Mouse (Mus musculus): ENCODE results near the gene Bysl. TPM values are rescaled to one million over a fixed set of nuclear protein-coding genes. Genes with fewer than 3 reads are reported as not detected.
"Not testable (repeated sequence)": the region's sequence is repeated elsewhere in the genome, so short reads cannot be mapped to it uniquely, and the experiment has no call there.

Gene Bysl
- polyA plus RNA-seq, 1 experiment from 2014 or later: 19.4 TPM

DNA sequence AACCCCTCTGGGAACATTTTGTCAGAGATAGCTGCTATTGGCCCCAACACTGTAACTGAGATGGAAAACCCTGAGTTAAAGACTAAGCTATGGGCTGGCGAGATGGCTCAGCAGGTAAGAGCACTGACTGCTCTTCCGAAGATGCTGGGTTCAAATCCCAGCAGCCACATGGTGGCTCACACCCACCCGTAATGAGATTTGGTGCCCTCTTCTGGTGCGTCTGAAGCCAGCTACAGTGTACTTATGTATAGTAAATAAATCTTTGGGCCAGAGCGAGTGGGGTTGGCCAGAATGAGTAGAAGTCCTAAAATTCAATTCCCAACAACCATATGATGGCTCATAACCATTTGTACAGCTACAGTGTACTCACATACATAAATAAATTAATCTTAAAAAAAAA is 5.1 kb downstream of the Bysl start:
- Histone ChIP-seq H3K9me3 (ENCODE audit: control insufficient read depth, low read length) (no peaks in the 10 kb centered on the region), H3K9ac (ENCODE audit: low read length) (no peak overlapping the region), H3K4me2 (ENCODE audit: low read depth, low read length) (no peak overlapping the region), H3K4me3 (ENCODE audit: low read length) (no peak overlapping the region), H3K36me3 (ENCODE audit: control insufficient read depth, insufficient read depth, low read length) (peaks cover 25% of the 10 kb centered on the region), H3K4me1 (replicated peaks; ENCODE audit: control insufficient read depth, insufficient read depth, low read length) (peaks cover 7% of the 10 kb centered on the region; the same call in 1 of the 2 replicates), H3K27ac (ENCODE audit: low read length) (no peak overlapping the region), H3K27me3 (ENCODE audit: control insufficient read depth, insufficient read depth, low read depth, low read length) (no peaks in the 10 kb centered on the region)
- no peak for ATAC-seq (ENCODE audit: low read depth)
- WGBS: 66% methylated on average over 5 of the region's 5 CpGs

DNA sequence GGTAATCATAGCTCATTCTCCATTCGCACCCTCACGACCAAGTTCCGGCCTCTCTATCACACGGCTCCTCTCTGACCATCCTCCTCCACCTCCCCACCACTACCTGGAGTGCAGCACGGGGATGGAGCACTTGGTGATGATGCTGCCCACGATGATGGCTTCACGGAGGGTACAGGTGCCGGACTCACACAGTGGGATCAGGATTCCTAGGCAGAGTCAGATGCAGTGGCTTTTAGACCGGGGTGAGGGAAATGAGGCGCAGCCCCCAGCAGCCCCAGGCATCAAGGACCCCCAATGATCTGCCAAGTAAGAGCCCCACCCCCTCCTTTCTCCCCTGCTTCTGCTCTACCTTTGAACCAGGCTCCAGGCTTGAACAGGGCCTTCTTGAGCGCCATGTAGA is 9.0 kb downstream of the Bysl start:
- ATAC-seq (ENCODE audit: low read depth): no peak

DNA sequence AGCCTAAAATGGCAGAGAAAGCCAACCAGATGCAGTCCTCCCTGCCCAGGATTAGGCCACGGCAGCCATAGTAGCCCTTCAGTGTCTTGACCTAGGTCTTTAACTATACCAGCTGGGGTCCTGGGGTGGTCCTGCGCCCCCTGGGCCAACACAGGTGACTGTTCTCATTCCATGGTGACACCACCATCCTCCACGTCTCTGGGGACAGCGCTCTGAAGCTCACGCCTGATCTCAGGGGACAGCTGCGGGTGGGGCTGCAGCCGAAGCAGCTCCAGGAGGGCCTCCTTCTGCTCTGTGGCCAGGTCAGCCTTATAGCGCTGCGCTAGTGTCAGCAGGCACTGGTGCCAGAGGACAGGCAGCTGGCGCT is 9.9 kb downstream of the Bysl start:
- H3K4me2 ChIP-seq (ENCODE audit: low read depth, low read length): no peak overlapping the region
- no peaks in the 10 kb centered on the region for H3K9me3 ChIP-seq (ENCODE audit: control insufficient read depth, low read length)
- no peak overlapping the region for H3K9ac ChIP-seq (ENCODE audit: low read length)
- H3K36me3 ChIP-seq (ENCODE audit: control insufficient read depth, insufficient read depth, low read length): peaks cover 42% of the 10 kb centered on the region
- WGBS: 80% methylated on average over 10 of the region's 10 CpGs
- H3K27me3 ChIP-seq (ENCODE audit: control insufficient read depth, insufficient read depth, low read depth, low read length): no peaks in the 10 kb centered on the region
- H3K4me3 ChIP-seq (ENCODE audit: low read length): no peak overlapping the region
- no peak overlapping the region for H3K27ac ChIP-seq (ENCODE audit: low read length)
- peaks cover 24% of the 10 kb centered on the region for H3K4me1 ChIP-seq (replicated peaks; ENCODE audit: control insufficient read depth, insufficient read depth, low read length)
- no peak for ATAC-seq (ENCODE audit: low read depth)

More for the DNA sequence above, 9.0 kb downstream of the Bysl start:
- peaks cover 15% of the 10 kb centered on the region for H3K4me1 ChIP-seq (replicated peaks; ENCODE audit: control insufficient read depth, insufficient read depth, low read length)
- no peak overlapping the region for H3K4me2 ChIP-seq (ENCODE audit: low read depth, low read length)
- no peak overlapping the region for H3K4me3 ChIP-seq (ENCODE audit: low read length)
- no peak overlapping the region for H3K27ac ChIP-seq (ENCODE audit: low read length)
- WGBS: 88% methylated on average over 11 of the region's 11 CpGs
- no peak overlapping the region for H3K9ac ChIP-seq (ENCODE audit: low read length)
- H3K27me3 ChIP-seq (ENCODE audit: control insufficient read depth, insufficient read depth, low read depth, low read length): no peaks in the 10 kb centered on the region
- no peaks in the 10 kb centered on the region for H3K9me3 ChIP-seq (ENCODE audit: control insufficient read depth, low read length)
- H3K36me3 ChIP-seq (ENCODE audit: control insufficient read depth, insufficient read depth, low read length): peaks cover 44% of the 10 kb centered on the region

DNA sequence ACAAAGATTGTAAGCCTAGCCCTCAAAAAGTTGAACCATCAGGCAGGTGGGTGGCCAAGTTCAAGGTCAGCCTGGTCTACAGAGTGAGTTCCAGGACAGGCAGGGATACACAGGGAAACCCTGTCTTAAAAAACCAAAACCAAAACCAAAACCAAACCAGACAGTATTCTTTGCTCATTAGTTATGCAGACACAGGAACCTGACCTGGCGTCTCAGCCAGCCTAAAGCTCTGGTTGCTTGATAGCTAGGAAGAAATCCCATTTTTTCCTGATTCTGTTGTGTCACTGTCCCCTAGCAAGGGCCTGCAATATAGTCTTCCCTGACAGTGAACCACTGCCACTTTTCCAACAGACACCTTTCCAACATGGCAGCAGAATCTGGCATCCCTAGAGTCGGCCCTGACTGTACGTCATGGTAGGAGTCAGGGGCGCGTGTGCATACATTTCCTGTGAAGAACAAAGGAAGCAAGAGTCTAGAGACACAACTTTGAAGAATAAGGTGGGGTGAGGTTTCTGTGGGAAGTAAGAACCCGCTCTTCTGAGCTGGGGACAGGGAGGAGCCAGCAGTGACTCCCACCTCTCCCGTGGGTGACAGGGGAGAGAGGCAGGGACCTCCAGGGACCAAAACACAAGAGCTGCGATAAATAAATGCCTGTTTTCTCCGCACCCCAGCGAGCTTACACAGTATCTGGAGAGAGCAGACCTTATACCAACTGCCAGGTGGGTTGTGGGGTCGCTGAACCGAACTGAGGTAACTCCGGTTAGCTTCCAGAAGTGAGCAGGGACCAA is 10.5 kb downstream of the Bysl start:
- peak overlapping the region; percentile 76 for H3K27ac ChIP-seq (ENCODE audit: low read length)
- peaks cover 42% of the 10 kb centered on the region for H3K36me3 ChIP-seq (ENCODE audit: control insufficient read depth, insufficient read depth, low read length)
- no peak overlapping the region for H3K4me3 ChIP-seq (ENCODE audit: low read length)
- H3K27me3 ChIP-seq (ENCODE audit: control insufficient read depth, insufficient read depth, low read depth, low read length): no peaks in the 10 kb centered on the region
- ATAC-seq (ENCODE audit: low read depth): no peak
- no peaks in the 10 kb centered on the region for H3K9me3 ChIP-seq (ENCODE audit: control insufficient read depth, low read length)
- H3K9ac ChIP-seq (ENCODE audit: low read length): no peak overlapping the region
- WGBS: 83% methylated on average over 13 of the region's 13 CpGs
- H3K4me2 ChIP-seq (ENCODE audit: low read depth, low read length): no peak overlapping the region
- H3K4me1 ChIP-seq (replicated peaks; ENCODE audit: control insufficient read depth, insufficient read depth, low read length): peaks cover 30% of the 10 kb centered on the region

DNA sequence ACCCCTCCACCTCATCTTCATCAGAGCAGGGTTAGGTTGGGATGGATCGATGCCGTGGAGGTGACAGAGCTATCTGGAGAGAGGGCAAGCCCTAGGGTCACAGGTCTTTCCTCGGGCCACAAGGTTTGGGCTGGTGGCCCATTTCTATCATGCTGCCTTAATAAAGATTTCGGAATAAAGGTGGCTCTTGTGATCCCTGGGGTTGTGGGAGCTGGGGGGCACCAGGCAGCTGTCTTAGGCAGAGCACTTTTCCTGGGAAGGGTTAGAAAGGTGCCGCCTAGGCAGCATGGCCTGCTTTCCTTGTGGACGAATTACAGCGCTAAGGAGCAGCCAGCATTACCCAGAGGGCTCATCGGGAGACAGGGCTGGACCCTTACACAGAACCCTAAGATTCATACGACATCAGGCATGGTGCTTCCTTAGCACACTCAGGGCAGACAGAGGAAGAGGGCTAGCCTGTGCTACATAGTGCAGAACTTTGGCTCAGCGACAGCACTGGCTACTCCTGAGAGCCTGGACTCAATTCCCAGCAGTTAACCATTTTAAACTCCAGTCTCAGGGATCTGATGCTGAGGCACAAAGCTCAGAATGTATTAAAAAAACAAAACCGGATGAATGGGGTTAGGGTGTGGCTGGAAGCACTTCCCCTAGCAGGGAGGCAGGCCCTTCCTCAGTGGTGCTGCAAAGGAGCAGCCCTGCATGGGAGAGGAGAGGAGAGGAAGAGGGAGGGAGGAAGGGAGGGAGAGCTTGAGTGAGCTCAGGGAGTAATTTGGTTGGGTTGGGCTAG is 11.6 kb downstream of the Bysl start:
- H3K4me3 ChIP-seq (ENCODE audit: low read length): no peak overlapping the region
- no peak overlapping the region for H3K4me2 ChIP-seq (ENCODE audit: low read depth, low read length)
- peaks cover 38% of the 10 kb centered on the region for H3K4me1 ChIP-seq (replicated peaks; ENCODE audit: control insufficient read depth, insufficient read depth, low read length)
- H3K27me3 ChIP-seq (ENCODE audit: control insufficient read depth, insufficient read depth, low read depth, low read length): no peaks in the 10 kb centered on the region
- peaks cover 34% of the 10 kb centered on the region for H3K36me3 ChIP-seq (ENCODE audit: control insufficient read depth, insufficient read depth, low read length)
- no peak overlapping the region for H3K9ac ChIP-seq (ENCODE audit: low read length)
- no peak for ATAC-seq (ENCODE audit: low read depth)
- WGBS: 60% methylated on average over 11 of the region's 11 CpGs
- no peaks in the 10 kb centered on the region for H3K9me3 ChIP-seq (ENCODE audit: control insufficient read depth, low read length)
- peak overlapping the region; percentile 76 for H3K27ac ChIP-seq (ENCODE audit: low read length)

DNA sequence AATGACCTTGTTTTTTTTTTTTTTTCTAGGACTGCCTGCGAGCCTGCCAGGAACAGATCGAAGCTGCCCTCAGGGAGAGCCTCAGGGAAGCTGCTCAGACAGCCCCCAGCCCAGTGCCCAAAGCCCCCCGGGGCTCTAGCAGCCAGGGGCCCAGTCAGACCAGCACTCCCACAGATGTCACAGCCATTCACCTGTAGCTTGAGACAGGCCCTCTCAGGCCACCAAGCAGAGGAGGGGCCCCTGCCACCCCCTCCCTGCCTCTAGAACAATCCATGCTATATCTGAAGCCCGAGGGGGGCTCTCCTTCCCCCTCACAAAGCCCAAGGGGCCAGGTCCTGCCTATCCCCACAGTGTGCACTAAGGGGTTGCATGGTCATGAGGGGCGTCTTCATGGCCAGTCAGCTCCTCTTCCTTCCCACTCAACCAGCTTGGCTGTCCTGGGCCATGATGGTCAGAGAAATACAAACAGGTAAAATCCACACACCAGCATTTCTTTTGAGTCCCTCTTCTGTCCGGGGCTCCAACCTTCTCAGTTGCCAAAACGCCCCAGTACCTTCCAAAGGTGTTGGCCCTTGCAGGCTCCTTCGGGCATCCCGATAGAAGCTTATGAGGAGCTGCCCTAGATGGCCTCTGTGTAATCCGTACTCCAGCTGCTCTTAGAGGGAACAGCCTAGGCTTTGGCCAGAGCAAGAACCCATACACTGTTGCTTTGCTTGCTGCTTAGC is 12.6 kb downstream of the Bysl start:
- H3K4me2 ChIP-seq (ENCODE audit: low read depth, low read length); H3K4me3 ChIP-seq (ENCODE audit: low read length); H3K27me3 ChIP-seq (ENCODE audit: control insufficient read depth, insufficient read depth, low read depth, low read length); H3K9me3 ChIP-seq (ENCODE audit: control insufficient read depth, low read length); H3K9ac ChIP-seq (ENCODE audit: low read length); ATAC-seq (ENCODE audit: low read depth): not testable (repeated sequence)
- Histone ChIP-seq H3K27ac (ENCODE audit: low read length) (peak overlapping the region; percentile 44), H3K36me3 (ENCODE audit: control insufficient read depth, insufficient read depth, low read length) (peaks cover 32% of the 10 kb centered on the region), H3K4me1 (replicated peaks; ENCODE audit: control insufficient read depth, insufficient read depth, low read length) (peaks cover 38% of the 10 kb centered on the region)
- 70% methylated on average over 10 of the region's 10 CpGs for WGBS

DNA sequence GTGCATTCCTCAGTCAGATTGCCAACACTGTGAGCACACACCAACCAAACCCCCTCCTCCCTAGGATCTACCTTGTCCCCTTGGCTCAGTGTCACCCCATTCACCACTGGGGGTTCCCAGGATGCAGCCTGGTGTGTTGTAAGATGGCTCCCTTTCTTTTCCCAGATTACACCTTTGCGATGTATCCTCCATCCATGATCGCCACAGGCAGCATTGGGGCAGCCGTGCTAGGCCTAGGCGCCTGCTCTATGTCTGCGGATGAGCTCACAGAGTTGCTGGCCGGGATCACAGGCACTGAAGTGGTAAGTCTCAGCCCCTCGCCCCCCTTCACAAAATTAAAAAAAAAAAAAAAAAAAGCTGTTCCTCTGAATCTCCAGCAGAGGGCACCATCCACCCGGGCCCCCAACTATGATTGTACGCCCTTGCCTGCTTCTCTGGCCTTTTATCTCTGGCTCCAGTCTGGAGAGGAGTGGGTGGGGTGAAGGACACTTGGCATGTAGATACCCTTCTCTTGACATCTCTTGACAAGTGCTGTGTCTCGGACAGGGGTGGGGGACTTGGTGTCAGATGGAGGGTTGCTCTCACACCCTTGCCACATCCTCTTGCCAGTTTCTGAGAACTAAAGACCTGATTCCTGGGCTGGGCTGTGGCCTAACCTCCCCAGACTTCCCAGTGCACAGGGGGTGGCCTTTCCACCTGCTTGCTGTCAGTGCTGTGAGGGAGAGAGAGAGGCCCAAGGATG is 13.3 kb downstream of the Bysl start:
- H3K27me3 ChIP-seq (ENCODE audit: control insufficient read depth, insufficient read depth, low read depth, low read length): no peaks in the 10 kb centered on the region
- peak overlapping the region; percentile 44 for H3K27ac ChIP-seq (ENCODE audit: low read length)
- 0 out of 2 replicates have a peak overlapping the region, but pooled peaks have one; percentile 3 for H3K9ac ChIP-seq (ENCODE audit: low read length)
- H3K4me2 ChIP-seq (ENCODE audit: low read depth, low read length): no peak overlapping the region
- H3K36me3 ChIP-seq (ENCODE audit: control insufficient read depth, insufficient read depth, low read length): peaks cover 30% of the 10 kb centered on the region
- peaks cover 38% of the 10 kb centered on the region for H3K4me1 ChIP-seq (replicated peaks; ENCODE audit: control insufficient read depth, insufficient read depth, low read length)
- no peak overlapping the region for H3K4me3 ChIP-seq (ENCODE audit: low read length)
- 17% methylated on average over 10 of the region's 10 CpGs for WGBS
- no peaks in the 10 kb centered on the region for H3K9me3 ChIP-seq (ENCODE audit: control insufficient read depth, low read length)
- ATAC-seq (ENCODE audit: low read depth): no peak

DNA sequence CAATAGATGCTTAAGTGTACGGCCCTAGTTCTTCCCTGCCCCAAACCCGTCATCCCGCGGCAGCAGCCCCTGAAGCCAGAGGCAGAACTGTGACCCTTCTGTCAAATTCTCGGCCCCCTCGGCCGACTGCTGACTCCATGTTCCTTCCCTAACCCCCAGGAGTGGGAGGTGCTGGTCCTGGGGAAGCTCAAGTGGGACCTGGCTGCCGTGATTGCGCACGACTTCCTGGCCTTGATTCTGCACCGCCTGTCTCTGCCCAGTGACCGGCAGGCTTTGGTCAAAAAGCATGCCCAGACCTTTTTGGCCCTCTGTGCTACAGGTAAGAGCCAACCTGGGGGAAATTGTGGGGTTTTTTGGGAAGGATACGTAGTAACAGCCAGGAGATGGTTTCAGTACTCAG is 14.0 kb downstream of the Bysl start:
- no peak for ATAC-seq (ENCODE audit: low read depth)
- H3K4me2 ChIP-seq (ENCODE audit: low read depth, low read length): peak overlapping the region; percentile 7; the same call in 1 of the 2 replicates
- 50% methylated on average over 13 of the region's 13 CpGs for WGBS
- peak overlapping the region; percentile 94 for H3K27ac ChIP-seq (ENCODE audit: low read length)
- H3K36me3 ChIP-seq (ENCODE audit: control insufficient read depth, insufficient read depth, low read length): peaks cover 30% of the 10 kb centered on the region
- no peaks in the 10 kb centered on the region for H3K27me3 ChIP-seq (ENCODE audit: control insufficient read depth, insufficient read depth, low read depth, low read length)
- peak overlapping the region; percentile 79 for H3K9ac ChIP-seq (ENCODE audit: low read length)
- no peak overlapping the region for H3K4me3 ChIP-seq (ENCODE audit: low read length)
- H3K9me3 ChIP-seq (ENCODE audit: control insufficient read depth, low read length): no peaks in the 10 kb centered on the region
- H3K4me1 ChIP-seq (replicated peaks; ENCODE audit: control insufficient read depth, insufficient read depth, low read length): peaks cover 38% of the 10 kb centered on the region

All from lung, embryonic 16.5 days (tissue).